Mouse (Mus musculus): Measurements from ENCODE around the gene Nosip. TPM values are rescaled to one million over a fixed set of nuclear protein-coding genes. Genes with fewer than 3 reads are reported as not detected.

Gene Nosip
- total and polyA plus RNA-seq, 3 experiments, result 27.0 to 43.6 (median 29.3) TPM

- Histone ChIP-seq H3K4me1 (ENCODE audit: control insufficient read depth, insufficient read depth, low read length) (peaks cover 8% of the 10 kb centered on the region), H3K36me3 (ENCODE audit: control insufficient read depth, insufficient read depth, low read length) (no peaks in the 10 kb centered on the region), H3K4me3 (peak within 1 kb of the TSS; percentile 95), H3K27ac (peak within 1 kb of the TSS; percentile 100), H3K27me3 (ENCODE audit: control insufficient read depth, insufficient read depth, low read length) (no peaks in the 10 kb centered on the region), H3K9ac (ENCODE audit: low read depth, low read length) (peak within 1 kb of the TSS; percentile 88), H3K79me2 (replicated peaks; ENCODE audit: control insufficient read depth, insufficient read depth, low read length) (peaks cover 1% of the 10 kb centered on the region; the same call in 1 of the 2 replicates)
- intact Hi-C loops (cut with DNase I), result loop anchor here (1.0 to 5.0 kb wide), 2 partner anchors 19 to 106 kb away; partner anchors contain the start of genes Irf3 and Rps11
- 0 out of 2 replicates have a peak, but pooled peaks have one; percentile 49 for TF ChIP-seq POLR2A (IDR thresholded peaks at IDR 0.05; ENCODE audit: insufficient read depth, low read depth, low read length)
- TF ChIP-seq CTCF (IDR thresholded peaks at IDR 0.05), result no peak
- peak; percentile 86 for TF ChIP-seq EP300 (IDR thresholded peaks at IDR 0.05; ENCODE audit: insufficient read depth, low read depth, low read length)
- WGBS, result 1% methylated on average over 69 of the region's 69 CpGs
- peak; percentile 98 to 100 for DNase-seq
Measured at GRCm38 (mm10) chr7:45015957-45016612, 46.1 kb upstream of the Nosip start, which contains the start of gene Scaf1. TSS of gene Scaf1 (minus strand) at chr7:45016363.

- Histone ChIP-seq H3K4me1 (ENCODE audit: control insufficient read depth, insufficient read depth, low read length) (peaks cover 8% of the 10 kb centered on the region), H3K4me3 (peak overlapping the region; percentile 53), H3K27ac (peak overlapping the region; percentile 100), H3K27me3 (ENCODE audit: control insufficient read depth, insufficient read depth, low read length) (no peaks in the 10 kb centered on the region), H3K9ac (ENCODE audit: low read depth, low read length) (peak overlapping the region; percentile 77), H3K36me3 (ENCODE audit: control insufficient read depth, insufficient read depth, low read length) (no peaks in the 10 kb centered on the region), H3K79me2 (replicated peaks; ENCODE audit: control insufficient read depth, insufficient read depth, low read length) (peaks cover 1% of the 10 kb centered on the region; the same call in 1 of the 2 replicates)
- WGBS, result under 1% methylated on average over 4 of the region's 4 CpGs
- TF ChIP-seq CTCF (IDR thresholded peaks at IDR 0.05), result no peak
- no peak for TF ChIP-seq POLR2A (IDR thresholded peaks at IDR 0.05; ENCODE audit: insufficient read depth, low read depth, low read length)
- no peak for TF ChIP-seq EP300 (IDR thresholded peaks at IDR 0.05; ENCODE audit: insufficient read depth, low read depth, low read length)
- intact Hi-C loops (cut with DNase I), result loop anchor here (1.0 to 5.0 kb wide), 2 partner anchors 37 to 106 kb away; partner anchors contain the start of gene Rps11
- no peak for DNase-seq
Measured at GRCm38 (mm10) chr7:45016761-45017160, 45.5 kb upstream of the Nosip start.

- Histone ChIP-seq H3K27me3 (ENCODE audit: control insufficient read depth, insufficient read depth, low read length) (no peaks in the 10 kb centered on the region), H3K9ac (ENCODE audit: low read depth, low read length) (peak within 1 kb of the TSS; percentile 85), H3K4me3 (peak within 1 kb of the TSS; percentile 75), H3K4me1 (ENCODE audit: control insufficient read depth, insufficient read depth, low read length) (peaks cover 8% of the 10 kb centered on the region), H3K36me3 (ENCODE audit: control insufficient read depth, insufficient read depth, low read length) (no peaks in the 10 kb centered on the region), H3K79me2 (replicated peaks; ENCODE audit: control insufficient read depth, insufficient read depth, low read length) (peaks cover 1% of the 10 kb centered on the region; the same call in 1 of the 2 replicates), H3K27ac (peak within 1 kb of the TSS; percentile 100)
- intact Hi-C loops (cut with DNase I), result loop anchor here (1.0 to 5.0 kb wide), 3 partner anchors 33 to 105 kb away; partner anchors contain the start of gene Rps11
- TF ChIP-seq CTCF (IDR thresholded peaks at IDR 0.05) (peak; percentile 47), POLR2A (IDR thresholded peaks at IDR 0.05; ENCODE audit: insufficient read depth, low read depth, low read length) (peak; percentile 93), EP300 (IDR thresholded peaks at IDR 0.05; ENCODE audit: insufficient read depth, low read depth, low read length) (peak; percentile 94)
- WGBS, result under 1% methylated on average over 36 of the region's 36 CpGs
- DNase-seq, result peak; percentile 89 to 96
Measured at GRCm38 (mm10) chr7:45017242-45018061, 44.8 kb upstream of the Nosip start, which contains the start of gene Rras. TSS of gene Rras (plus strand) at chr7:45017961.

GRCm38 (mm10) chr7:45019031-45019571, 43.1 kb upstream of the Nosip start:
- Histone ChIP-seq H3K4me1 (ENCODE audit: control insufficient read depth, insufficient read depth, low read length) (peaks cover 7% of the 10 kb centered on the region), H3K79me2 (replicated peaks; ENCODE audit: control insufficient read depth, insufficient read depth, low read length) (peaks cover under 1% of the 10 kb centered on the region; the same call in 1 of the 2 replicates), H3K9ac (ENCODE audit: low read depth, low read length) (peak overlapping the region; percentile 85), H3K27me3 (ENCODE audit: control insufficient read depth, insufficient read depth, low read length) (no peaks in the 10 kb centered on the region), H3K27ac (peak overlapping the region; percentile 100), H3K4me3 (peak overlapping the region; percentile 75), H3K36me3 (ENCODE audit: control insufficient read depth, insufficient read depth, low read length) (no peaks in the 10 kb centered on the region)
- peak; percentile 84 to 90 for DNase-seq
- intact Hi-C loops (cut with DNase I), result loop anchor here (2.0 to 5.0 kb wide), 2 partner anchors 34 to 103 kb away; partner anchors contain the start of gene Rps11
- 15% methylated on average over 8 of the region's 8 CpGs for WGBS
- TF ChIP-seq CTCF (IDR thresholded peaks at IDR 0.05) (no peak), POLR2A (IDR thresholded peaks at IDR 0.05; ENCODE audit: insufficient read depth, low read depth, low read length) (peak; percentile 93), EP300 (IDR thresholded peaks at IDR 0.05; ENCODE audit: insufficient read depth, low read depth, low read length) (0 out of 2 replicates have a peak, but pooled peaks have one; percentile 44)

GRCm38 (mm10) chr7:45020225-45020624, 42.0 kb upstream of the Nosip start:
- Histone ChIP-seq H3K4me3 (no peak overlapping the region), H3K27me3 (ENCODE audit: control insufficient read depth, insufficient read depth, low read length) (no peaks in the 10 kb centered on the region), H3K4me1 (ENCODE audit: control insufficient read depth, insufficient read depth, low read length) (peaks cover 7% of the 10 kb centered on the region), H3K27ac (no peak overlapping the region), H3K9ac (ENCODE audit: low read depth, low read length) (no peak overlapping the region), H3K36me3 (ENCODE audit: control insufficient read depth, insufficient read depth, low read length) (no peaks in the 10 kb centered on the region), H3K79me2 (replicated peaks; ENCODE audit: control insufficient read depth, insufficient read depth, low read length) (no peaks in the 10 kb centered on the region)
- WGBS, result 82% methylated on average over 9 of the region's 9 CpGs
- TF ChIP-seq CTCF (IDR thresholded peaks at IDR 0.05), result no peak
- no peak for TF ChIP-seq EP300 (IDR thresholded peaks at IDR 0.05; ENCODE audit: insufficient read depth, low read depth, low read length)
- TF ChIP-seq POLR2A (IDR thresholded peaks at IDR 0.05; ENCODE audit: insufficient read depth, low read depth, low read length), result no peak
- intact Hi-C loops (cut with DNase I), result no loop called here
- DNase-seq, result no peak

All from heart, adult 2 months (tissue).